Mouse (Mus musculus) hematopoietic stem cell, adult 5-6 weeks (primary cell): ENCODE data around the gene Smu1. TPM values are rescaled to one million over a fixed set of nuclear protein-coding genes. Genes with fewer than 3 reads are reported as not detected.

Experiments used
- ATAC-seq, 2 experiments: fragments of 125-278 bp in 1 of 2; replicated peaks in 1 of 2; 2 replicates each; pipeline ENCODE4 v1.8.0; 2016 to 2017; ENCODE audit warnings: inconsistent platforms in 2 of 2, mild to moderate bottlenecking in 2 of 2, moderate number of reproducible peaks in 2 of 2, low read depth in 1 of 2, moderate TSS enrichment in 1 of 2; ENCODE audit not compliant: low FRiP score in 2 of 2, poor library complexity in 2 of 2, severe bottlenecking in 2 of 2, insufficient read depth in 1 of 2, low TSS enrichment in 1 of 2
- total RNA-seq: library from RNA; stranded (forward); fragments of 172-1452, 232-1000 nt; gene quantifications from 2 replicates; pipeline ENCODE4 v1.2.3, GENCODE M21; 2017

The Smu1 gene
- total RNA-seq, 1 experiment from 2014 or later, result 144 TPM

DNA sequence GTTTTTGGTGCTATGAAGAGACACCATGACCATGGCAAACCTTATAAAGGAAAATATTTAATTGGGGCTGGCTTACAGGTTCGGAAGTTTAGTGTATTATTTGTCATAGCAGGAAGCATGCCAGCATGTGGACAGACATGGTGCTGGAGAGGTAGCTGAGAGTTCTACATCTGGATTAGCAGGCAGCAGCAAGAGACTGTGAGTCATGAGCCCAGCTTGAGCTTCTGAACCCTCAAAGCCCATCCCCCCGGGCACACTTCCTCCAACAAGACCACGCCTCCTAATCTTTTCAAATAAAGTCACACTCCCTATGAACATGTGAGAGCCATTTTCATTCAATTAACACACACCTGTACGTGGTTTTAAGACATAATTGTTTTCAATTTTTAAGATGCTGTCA lies 18.7 kb upstream of the Smu1 start:
- ATAC-seq, result no peak

- peak; percentile 71 to 74 for ATAC-seq
Measured at GRCm38 (mm10) chr4:40774279-40775259, 16.8 kb upstream of the Smu1 start.

DNA sequence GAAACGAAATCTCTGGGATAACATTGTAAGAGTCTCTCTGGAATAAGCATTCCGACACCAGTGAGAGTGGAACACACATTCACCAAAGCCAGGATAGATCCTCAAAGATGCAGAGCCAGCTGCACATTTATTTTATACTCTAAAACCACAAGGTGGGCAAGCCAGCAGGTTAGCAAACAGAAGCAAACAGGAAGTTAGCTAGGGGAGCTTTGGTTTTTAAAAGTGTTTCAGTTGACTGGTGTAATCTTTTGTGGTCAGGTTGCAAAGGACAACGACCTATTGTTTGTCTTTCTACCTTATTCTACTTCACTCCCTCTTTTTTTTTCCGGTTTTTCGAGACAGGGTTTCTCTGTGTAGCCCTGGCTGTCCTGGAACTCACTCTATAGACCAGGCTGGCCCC lies 2.2 kb upstream of the Smu1 start:
- no peak for ATAC-seq

- ATAC-seq, result peak; percentile 34 to 68
Measured at GRCm38 (mm10) chr4:40757157-40757779, 455 bp downstream of the Smu1 start.

- no peak for ATAC-seq
Measured at GRCm38 (mm10) chr4:40735351-40735750, 22.4 kb downstream of the Smu1 start.

DNA sequence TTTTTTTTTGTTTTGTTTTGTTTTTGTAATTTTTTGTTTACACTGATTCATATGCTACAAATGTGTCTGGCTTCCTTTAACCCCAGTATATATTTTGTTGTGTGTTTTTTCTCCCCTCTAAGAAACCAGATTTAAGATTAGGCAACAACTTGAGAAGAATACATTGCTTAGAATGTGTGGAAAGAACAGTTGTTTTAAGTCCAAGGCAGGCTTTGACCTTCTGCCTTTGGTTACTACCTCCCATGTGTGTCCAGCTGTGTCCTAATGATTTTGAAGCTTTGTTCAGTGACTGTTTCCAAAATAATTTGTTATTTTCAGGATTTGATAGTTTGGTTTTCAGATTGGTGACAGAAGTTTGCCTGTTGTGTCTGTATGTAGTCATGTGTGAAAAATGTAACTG lies 26.5 kb downstream of the Smu1 start:
- ATAC-seq, result no peak

DNA sequence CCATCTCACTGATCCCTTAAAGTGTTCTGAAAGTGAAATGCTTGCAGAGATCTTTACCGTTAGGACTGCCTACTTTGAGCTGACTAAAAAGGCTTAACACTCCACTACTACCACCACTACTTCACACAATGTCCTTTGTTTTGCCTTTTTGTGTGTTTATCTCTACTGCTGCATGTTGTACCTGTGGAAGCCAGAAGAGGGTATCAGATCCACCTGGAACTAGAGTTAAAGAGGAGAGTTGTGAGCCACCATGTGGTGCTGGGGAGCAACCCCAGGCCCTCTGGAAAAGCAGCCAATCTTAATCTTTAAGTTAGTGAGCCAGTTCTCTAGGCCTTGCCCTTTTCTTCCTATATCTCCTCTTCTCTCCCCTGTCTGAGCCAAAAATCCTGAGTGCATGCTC lies 30.5 kb downstream of the Smu1 start:
- no peak for ATAC-seq

- ATAC-seq, result no peak
Measured at GRCm38 (mm10) chr4:40725554-40725953, 32.2 kb downstream of the Smu1 start.

- no peak for ATAC-seq
Measured at GRCm38 (mm10) chr4:40725141-40725540, 32.6 kb downstream of the Smu1 start.

DNA sequence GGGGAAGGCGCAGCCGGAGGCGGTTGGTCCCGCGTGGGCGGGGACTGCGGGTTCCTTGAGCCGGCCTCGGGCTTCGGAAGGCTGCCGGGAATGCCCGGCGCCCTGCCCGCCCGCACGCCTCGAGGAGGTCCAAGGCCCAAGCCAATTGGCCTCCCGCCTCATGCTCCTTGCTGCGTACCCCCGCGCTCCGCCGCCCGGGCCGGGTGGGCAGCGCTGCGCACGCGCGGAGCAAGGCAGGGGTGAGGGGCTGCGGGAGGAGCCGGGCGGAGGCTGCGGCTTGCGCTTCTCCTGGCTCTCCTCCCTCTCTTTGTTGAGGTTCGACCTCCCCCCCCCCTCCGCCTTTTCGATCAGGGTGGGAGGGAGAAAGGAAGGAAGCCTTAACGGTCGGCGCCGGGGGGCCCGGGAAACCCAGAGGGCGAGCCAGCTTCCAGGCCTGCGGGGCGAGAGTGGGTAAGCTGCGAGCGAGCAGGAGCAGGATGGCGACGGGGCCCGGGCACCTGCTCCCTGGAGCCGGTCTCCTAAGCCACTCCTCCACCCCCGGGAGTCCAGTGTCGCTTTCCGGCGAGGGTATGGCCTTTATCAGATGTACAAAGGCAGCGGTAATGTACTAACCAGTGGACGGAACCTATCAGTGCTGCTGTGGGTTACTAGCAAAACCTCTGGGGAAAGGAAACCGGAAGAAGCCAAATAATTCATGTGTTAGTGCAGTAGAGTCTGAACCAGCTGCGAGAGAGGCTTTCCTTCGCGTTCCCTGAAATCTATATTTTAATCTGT lies 34.8 kb downstream of the Smu1 start:
- peak; percentile 24 to 58 for ATAC-seq

DNA sequence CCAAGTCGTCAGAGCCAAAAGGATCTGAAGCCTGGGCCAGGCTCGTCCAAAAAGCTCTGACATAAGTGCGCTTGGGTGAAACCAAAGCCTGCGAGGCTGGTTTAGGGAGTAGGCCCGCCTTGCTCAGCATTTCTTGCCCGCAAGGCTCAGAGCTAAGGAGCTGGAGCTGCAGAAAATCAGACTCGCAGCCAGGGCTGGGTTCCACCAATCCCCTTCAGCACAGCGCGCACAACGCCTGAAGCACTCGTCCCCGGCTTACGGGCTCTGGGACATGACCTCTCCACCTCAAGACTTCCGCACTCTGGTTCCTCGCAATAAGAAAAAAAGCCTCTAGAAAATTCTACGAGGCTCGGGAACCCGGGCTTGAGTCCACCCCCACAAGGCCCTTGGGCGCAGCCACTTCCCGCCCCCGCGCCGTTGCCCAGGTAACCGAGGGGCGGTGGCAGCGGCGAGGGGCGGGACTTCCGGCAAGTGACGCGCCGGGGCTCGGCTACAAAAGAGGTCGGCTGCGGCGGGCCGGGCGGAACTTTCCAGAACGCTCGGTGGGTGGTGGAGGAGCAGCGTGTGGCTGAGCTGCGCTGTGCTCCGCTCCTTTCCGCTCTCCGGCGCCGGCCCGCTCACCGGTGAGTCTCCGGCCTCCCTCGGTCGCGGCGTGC lies 35.6 kb downstream of the Smu1 start, which contains the start of gene Dnaja1:
Dnaja1 (plus strand) TSS at position 140 of the 656 bp plus-strand sequence.
- peak; percentile 77 to 82 for ATAC-seq

- peak in 1 of 2 experiments; percentile 13; a peak in 1 of 4 replicates for ATAC-seq
Measured at GRCm38 (mm10) chr4:40720910-40721309, 36.8 kb downstream of the Smu1 start.

DNA sequence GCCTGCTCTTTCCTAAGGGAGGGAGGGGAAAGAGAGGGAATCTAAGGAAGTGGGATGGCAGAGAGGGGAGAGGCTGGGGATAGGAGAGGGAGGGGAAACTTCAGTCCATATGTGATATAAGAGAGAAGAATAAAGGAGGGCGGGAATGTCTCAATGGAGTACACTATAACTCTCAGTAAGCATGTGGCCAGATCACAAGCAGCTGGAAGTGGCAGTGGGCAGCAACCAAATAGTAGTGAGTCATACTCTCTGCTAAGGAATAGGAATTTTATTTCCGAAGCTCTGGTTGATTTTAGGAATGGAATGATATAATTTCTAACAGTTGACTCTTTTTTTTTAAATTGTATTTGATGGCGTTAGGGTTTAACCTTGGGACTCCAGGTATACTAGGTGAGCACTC lies 40.6 kb downstream of the Smu1 start:
- ATAC-seq, result no peak

- no peak for ATAC-seq
Measured at GRCm38 (mm10) chr4:40703710-40704275, 53.9 kb downstream of the Smu1 start.

DNA sequence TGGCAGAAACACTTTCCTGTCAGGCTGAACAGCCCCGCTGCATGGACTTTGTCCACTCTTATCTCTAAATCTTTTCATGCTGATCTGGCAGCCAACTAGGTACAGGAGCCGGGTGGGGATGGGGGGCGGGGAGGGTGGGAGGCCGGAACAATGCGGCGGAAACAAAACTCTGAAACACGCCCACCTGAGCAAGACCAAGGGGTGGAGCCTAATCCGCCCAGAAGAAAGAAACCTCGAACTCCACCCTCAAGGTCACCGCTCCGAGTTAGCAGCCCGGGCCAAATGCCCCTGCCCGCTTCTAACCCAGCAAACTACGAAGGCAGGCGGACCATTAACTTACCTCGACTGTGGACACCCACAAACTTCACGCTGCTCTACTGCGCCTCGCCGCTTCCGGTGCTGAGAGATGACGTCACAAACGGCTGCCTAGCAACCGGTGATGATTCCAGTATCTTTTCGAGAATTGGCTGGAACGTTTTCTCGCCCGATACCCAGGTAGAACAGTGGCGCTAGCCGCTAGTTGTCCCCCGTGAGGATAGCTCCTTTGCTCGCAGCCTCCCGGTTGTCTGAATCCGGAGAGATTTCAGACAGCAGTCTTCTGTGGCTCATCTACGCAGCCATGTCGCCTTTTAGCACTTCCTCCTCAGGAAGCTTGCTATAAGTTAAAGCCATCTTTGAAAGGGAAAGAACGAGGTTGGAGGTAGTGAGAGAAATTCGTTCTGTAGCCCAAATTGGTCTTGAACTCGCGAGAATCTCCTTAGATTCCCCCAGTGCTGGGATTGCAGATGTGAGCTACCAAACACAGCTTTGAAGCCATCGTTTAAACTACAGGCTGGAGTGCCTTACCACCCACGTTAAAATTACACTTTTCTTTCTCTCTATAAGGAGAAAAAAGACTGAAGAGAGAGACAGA lies 54.7 kb downstream of the Smu1 start, which contains the start of gene Aptx:
Aptx (minus strand) TSS at position 398 of the 913 bp plus-strand sequence.
- peak; percentile 93 to 94 for ATAC-seq

- ATAC-seq, result no peak
Measured at GRCm38 (mm10) chr4:40701796-40702195, 55.9 kb downstream of the Smu1 start.
